Mouse (Mus musculus) MEL (cell line): ENCODE results near the gene Tnfaip3. TPM values are rescaled to one million over a fixed set of nuclear protein-coding genes. Genes with fewer than 3 reads are reported as not detected.

Experiments
- DNase-seq: peaks from one replicate; pipeline ENCODE4 v3.0.0; 2011; ENCODE audit warnings: low read depth, low spot score
- H3K27ac ChIP-seq: 2 replicates; pipeline ENCODE4 v1.5.1; 2012; ENCODE audit warnings: low read depth, mild to moderate bottlenecking, control low read depth, low read length, moderate library complexity; ENCODE audit not compliant: control insufficient read depth
- H3K27me3 ChIP-seq, 2 experiments: fragments of 150-350 bp in 1 of 2; sonication (generic) in 1 of 2; 2 replicates each; pipeline ENCODE4 v1.6.1; 2012; ENCODE audit warnings: low read length in 2 of 2, mild to moderate bottlenecking in 2 of 2, improper control_type of control experiment in 1 of 2, moderate library complexity in 1 of 2; ENCODE audit not compliant: insufficient read depth in 2 of 2, control insufficient read depth in 1 of 2
- H3K36me3 ChIP-seq, 2 experiments: 2 replicates each; pipeline ENCODE4 v1.6.1; 2012 to 2014; ENCODE audit warnings: low read length in 2 of 2, improper control_type of control experiment in 1 of 2, inconsistent platforms in 1 of 2, mild to moderate bottlenecking in 1 of 2; ENCODE audit not compliant: insufficient read depth in 2 of 2, control insufficient read depth in 1 of 2
- H3K4me1 ChIP-seq, 2 experiments: fragments of 150-350 bp in 1 of 2; sonication (generic) in 1 of 2; 2 replicates each; pipeline ENCODE4 v1.6.1; 2012; ENCODE audit warnings: low read length in 2 of 2, improper control_type of control experiment in 1 of 2, mild to moderate bottlenecking in 1 of 2; ENCODE audit not compliant: insufficient read depth in 2 of 2, control insufficient read depth in 1 of 2
- H3K4me3 ChIP-seq, 2 experiments: fragments of 150-350 bp in 1 of 2; sonication (generic) in 1 of 2; 2 replicates each; pipeline ENCODE4 v1.5.1; 2012; ENCODE audit warnings: low read depth in 2 of 2, low read length in 2 of 2, mild to moderate bottlenecking in 2 of 2, moderate library complexity in 2 of 2, control low read depth in 1 of 2, improper control_type of control experiment in 1 of 2; ENCODE audit not compliant: control insufficient read depth in 1 of 2, insufficient read depth in 1 of 2
- H3K79me2 ChIP-seq: 2 replicates; pipeline ENCODE4 v1.6.1; 2012; ENCODE audit warnings: mild to moderate bottlenecking, low read length, moderate library complexity; ENCODE audit not compliant: control insufficient read depth, poor library complexity, insufficient read depth
- H3K9ac ChIP-seq: 2 replicates; pipeline ENCODE4 v1.6.1; 2012; ENCODE audit warnings: low read depth, mild to moderate bottlenecking, control low read depth, low read length, moderate library complexity; ENCODE audit not compliant: control insufficient read depth, poor library complexity, severe bottlenecking
- H3K9me3 ChIP-seq: fragments of 150-350 bp; sonication (generic); replicated peaks from 2 replicates; pipeline ENCODE4 v1.6.1; 2012; ENCODE audit warnings: mild to moderate bottlenecking, low read length, improper control_type of control experiment, moderate library complexity; ENCODE audit not compliant: insufficient read depth
- ELF1 ChIP-seq: IDR thresholded peaks from 2 replicates; pipeline ENCODE4 v1.6.1; 2014; ENCODE audit warnings: low read depth, mild to moderate bottlenecking, inconsistent platforms, low read length, improper control_type of control experiment, moderate library complexity
- MYC ChIP-seq: IDR thresholded peaks from 2 replicates; pipeline ENCODE4 v1.6.1; 2011; ENCODE audit warnings: low read depth, mild to moderate bottlenecking, low read length, improper control_type of control experiment, moderate library complexity
- NRF1 ChIP-seq: IDR thresholded peaks from 2 replicates; pipeline ENCODE4 v1.6.1; 2014; ENCODE audit warnings: low read depth, mild to moderate bottlenecking, inconsistent platforms, low read length, improper control_type of control experiment, moderate library complexity; ENCODE audit not compliant: poor library complexity, insufficient read depth, severe bottlenecking
- POLR2A ChIP-seq, 2 experiments: IDR thresholded peaks; 2 replicates each; pipeline ENCODE4 v1.6.1; 2011 to 2012; ENCODE audit warnings: low read length in 2 of 2, mild to moderate bottlenecking in 2 of 2, control low read depth in 1 of 2, improper control_type of control experiment in 1 of 2, low read depth in 1 of 2, moderate library complexity in 1 of 2; ENCODE audit not compliant: control insufficient read depth in 1 of 2, insufficient read depth in 1 of 2, poor library complexity in 1 of 2
- POLR2AphosphoS5 ChIP-seq: IDR thresholded peaks from 2 replicates; pipeline ENCODE4 v1.6.1; 2012; ENCODE audit warnings: low read depth, borderline replicate concordance, mild to moderate bottlenecking, inconsistent platforms, low read length, moderate library complexity, mixed read lengths
- RCOR1 ChIP-seq: IDR thresholded peaks from 2 replicates; pipeline ENCODE4 v1.6.1; 2012; ENCODE audit warnings: low read depth, mild to moderate bottlenecking, inconsistent platforms, low read length, improper control_type of control experiment
- ZMIZ1 ChIP-seq: IDR thresholded peaks from 2 replicates; pipeline ENCODE4 v1.6.1; 2012; ENCODE audit warnings: low read depth, mild to moderate bottlenecking, inconsistent platforms, low read length, improper control_type of control experiment, moderate library complexity
- polyA plus RNA-seq, 2 experiments: library from polyadenylated mRNA; stranded (reverse) in 1 of 2; unstranded in 1 of 2; fragments of >175 nt in 1 of 2; fragments of >200 nt in 1 of 2; gene quantifications; 2 replicates each; pipeline versions ENCODE4 v1.2.1 to v1.2.4; 2012; ENCODE audit warnings: low replicate concordance in 2 of 2, low read depth in 1 of 2; ENCODE audit not compliant: insufficient read length in 2 of 2, insufficient read depth in 1 of 2, missing spikeins in 1 of 2
- total RNA-seq: library from RNA; depleted of rRNA; stranded (reverse); fragments of 300-350 nt; gene quantifications from 2 replicates; pipeline ENCODE4 v1.2.3, GENCODE M21; 2012

Gene Tnfaip3
- total and polyA plus RNA-seq, 3 experiments: 0.38 to 0.54 TPM; not detected in 1

DNA sequence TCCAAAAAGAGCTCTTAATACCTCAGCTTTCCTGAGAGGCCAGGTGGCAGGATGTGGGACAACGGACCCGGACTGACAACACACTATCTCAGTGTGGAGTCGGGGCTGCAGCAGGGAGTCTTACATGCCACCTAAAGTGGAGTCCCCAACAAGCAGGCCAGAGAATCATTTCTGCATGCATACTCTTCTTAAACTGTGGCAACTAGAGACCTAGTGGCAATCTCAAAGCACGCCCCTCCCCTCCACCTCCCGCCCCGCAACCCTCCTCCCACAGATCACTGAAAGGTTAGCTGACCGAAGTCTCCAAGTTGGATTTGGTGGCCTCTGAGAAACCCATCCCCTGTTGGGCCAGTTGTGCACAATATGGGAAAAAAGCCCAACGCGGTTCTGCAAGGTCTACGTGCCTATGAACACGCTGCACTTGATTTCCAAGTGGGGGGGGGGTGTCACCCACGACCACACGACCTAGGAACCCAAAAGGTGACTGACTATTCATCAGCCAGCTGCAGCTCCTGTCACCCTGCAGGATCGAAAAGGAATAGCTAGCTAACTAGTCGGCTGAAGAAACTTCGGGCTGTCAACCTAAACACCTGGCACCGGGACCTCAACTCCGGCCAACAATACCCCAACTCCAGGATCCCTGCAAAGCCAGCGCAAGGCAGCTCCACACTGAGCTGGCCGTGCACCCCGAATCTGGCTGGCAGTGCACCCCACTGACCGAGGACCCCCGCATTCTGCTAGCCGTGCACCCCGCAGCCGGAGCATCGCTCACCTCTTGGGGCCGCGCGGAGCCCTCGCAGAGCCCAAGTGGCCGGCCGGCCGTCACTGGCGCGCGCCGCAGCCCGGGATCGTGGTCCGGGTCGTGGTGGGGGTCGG is 838 bp downstream of the Tnfaip3 start:
- H3K9me3 ChIP-seq: no peaks in the 10 kb centered on the region
- peak overlapping the region; percentile 72 for H3K9ac ChIP-seq
- H3K4me3 ChIP-seq: peak overlapping the region; percentile 74 to 81
- peaks cover 0 to 14% of the 10 kb centered on the region in 2 experiments; a peak in 2 of 4 replicates for H3K36me3 ChIP-seq
- no peak overlapping the region for H3K27ac ChIP-seq
- H3K79me2 ChIP-seq: peaks cover 2% of the 10 kb centered on the region; the same call in 1 of the 2 replicates
- no peaks in the 10 kb centered on the region for H3K27me3 ChIP-seq
- DNase-seq: peak; percentile 62
- no peak for TF ChIP-seq RCOR1
- H3K4me1 ChIP-seq: peaks cover 7 to 24% of the 10 kb centered on the region in 2 experiments

DNA sequence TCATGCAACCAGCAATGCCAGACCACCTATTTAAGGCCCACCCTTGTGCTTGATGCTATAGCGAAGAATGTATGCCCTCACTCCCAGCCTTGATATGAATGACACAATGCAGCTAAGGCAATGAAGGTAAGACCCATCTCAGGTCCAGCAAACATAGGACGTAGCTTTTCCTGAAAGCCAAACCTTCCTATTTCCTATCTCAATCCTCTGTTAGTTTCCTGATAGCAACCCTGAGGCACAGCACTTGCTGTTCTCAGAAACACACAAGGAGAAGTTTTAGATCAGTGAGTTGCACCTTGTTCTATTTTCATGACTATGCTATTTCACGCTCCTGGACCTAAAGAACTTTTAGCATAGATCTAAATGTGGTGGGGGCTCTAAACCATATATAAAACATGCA is 2.1 kb downstream of the Tnfaip3 start:
- peaks cover 0 to 14% of the 10 kb centered on the region in 2 experiments; a peak in 2 of 4 replicates for H3K36me3 ChIP-seq
- no peak overlapping the region for H3K27ac ChIP-seq
- H3K27me3 ChIP-seq: no peaks in the 10 kb centered on the region
- peaks cover 7 to 24% of the 10 kb centered on the region in 2 experiments for H3K4me1 ChIP-seq
- H3K79me2 ChIP-seq: peaks cover 2% of the 10 kb centered on the region; the same call in 1 of the 2 replicates
- H3K4me3 ChIP-seq: no peak overlapping the region
- no peak for DNase-seq
- H3K9ac ChIP-seq: no peak overlapping the region
- no peaks in the 10 kb centered on the region for H3K9me3 ChIP-seq
- TF ChIP-seq POLR2AphosphoS5 (no peak), MYC (no peak), ELF1 (no peak)

DNA sequence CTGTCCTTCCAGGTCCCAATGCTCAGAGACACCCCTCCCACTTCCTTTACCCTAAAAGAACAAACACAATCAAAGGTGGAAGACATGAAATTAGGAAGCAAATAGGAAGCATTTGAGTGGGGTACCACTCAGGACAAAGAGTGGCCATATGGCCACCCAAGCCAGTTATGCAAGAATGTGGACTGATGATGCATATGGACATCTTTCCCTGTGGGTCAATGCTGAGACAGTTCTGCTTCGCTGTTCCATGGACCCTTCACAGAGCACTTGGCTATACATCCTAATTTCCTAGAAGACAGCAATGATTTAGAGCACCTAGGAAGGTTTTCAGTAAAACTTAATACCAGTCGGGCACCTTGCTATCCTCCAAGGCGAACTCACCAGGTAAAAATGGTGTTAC is 2.8 kb downstream of the Tnfaip3 start:
- peaks cover 2% of the 10 kb centered on the region; the same call in 1 of the 2 replicates for H3K79me2 ChIP-seq
- no peak for DNase-seq
- no peaks in the 10 kb centered on the region for H3K27me3 ChIP-seq
- no peak overlapping the region for H3K27ac ChIP-seq
- H3K4me1 ChIP-seq: peaks cover 7 to 24% of the 10 kb centered on the region in 2 experiments
- TF ChIP-seq NRF1 (no peak), POLR2A (IDR thresholded peaks at IDR 0.05; ENCODE audit: control insufficient read depth in 1 of 2, insufficient read depth in 1 of 2, low read depth in 1 of 2, low read length in 2 of 2, poor library complexity in 1 of 2) (no peak), ZMIZ1 (no peak)
- TF ChIP-seq, all 39 proteins: peak for 0
- Histone ChIP-seq H3K36me3 (peaks cover 0 to 14% of the 10 kb centered on the region in 2 experiments; a peak in 2 of 4 replicates), H3K9ac (no peak overlapping the region), H3K4me3 (no peak overlapping the region), H3K9me3 (no peaks in the 10 kb centered on the region)
